Mouse (Mus musculus) heart, postnatal 0 days (tissue): Measurements from ENCODE around the gene Hivep3.

ENCODE experiments used
- CTCF ChIP-seq: IDR thresholded peaks from 2 replicates; pipeline ENCODE4 v1.5.1; 2016; ENCODE audit warnings: antibody characterized with exemption, control low read depth, low read depth
- EP300 ChIP-seq: IDR thresholded peaks from 2 replicates; pipeline ENCODE4 v1.6.1; 2016; ENCODE audit warnings: antibody characterized with exemption, low read depth

GRCm38 (mm10) chr4:119972375-119972774 is 238.8 kb downstream of the Hivep3 start:
- TF ChIP-seq EP300 (no peak), CTCF (no peak)
